Mouse (Mus musculus) cerebellum, adult 2 months (tissue): ENCODE data around the gene Tfap2d.

Experiments used
- CTCF ChIP-seq: fragments of 200-500 bp; IDR thresholded peaks from 2 replicates; pipeline ENCODE4 v1.5.1; 2011; ENCODE audit warnings: low read depth, mild to moderate bottlenecking, control low read depth, low read length, moderate library complexity, borderline replicate concordance; ENCODE audit not compliant: insufficient read depth
- POLR2A ChIP-seq: fragments of 200-500 bp; IDR thresholded peaks from 2 replicates; pipeline ENCODE4 v1.6.1; 2011; ENCODE audit warnings: low read length, control low read depth, borderline replicate concordance; ENCODE audit not compliant: insufficient read depth

- TF ChIP-seq POLR2A (no peak), CTCF (no peak)
Observed at GRCm38 (mm10) chr1:19110211-19110610, 7.4 kb downstream of the Tfap2d start.
